Mouse (Mus musculus): ENCODE measurements around the gene Cntnap2.

DNA sequence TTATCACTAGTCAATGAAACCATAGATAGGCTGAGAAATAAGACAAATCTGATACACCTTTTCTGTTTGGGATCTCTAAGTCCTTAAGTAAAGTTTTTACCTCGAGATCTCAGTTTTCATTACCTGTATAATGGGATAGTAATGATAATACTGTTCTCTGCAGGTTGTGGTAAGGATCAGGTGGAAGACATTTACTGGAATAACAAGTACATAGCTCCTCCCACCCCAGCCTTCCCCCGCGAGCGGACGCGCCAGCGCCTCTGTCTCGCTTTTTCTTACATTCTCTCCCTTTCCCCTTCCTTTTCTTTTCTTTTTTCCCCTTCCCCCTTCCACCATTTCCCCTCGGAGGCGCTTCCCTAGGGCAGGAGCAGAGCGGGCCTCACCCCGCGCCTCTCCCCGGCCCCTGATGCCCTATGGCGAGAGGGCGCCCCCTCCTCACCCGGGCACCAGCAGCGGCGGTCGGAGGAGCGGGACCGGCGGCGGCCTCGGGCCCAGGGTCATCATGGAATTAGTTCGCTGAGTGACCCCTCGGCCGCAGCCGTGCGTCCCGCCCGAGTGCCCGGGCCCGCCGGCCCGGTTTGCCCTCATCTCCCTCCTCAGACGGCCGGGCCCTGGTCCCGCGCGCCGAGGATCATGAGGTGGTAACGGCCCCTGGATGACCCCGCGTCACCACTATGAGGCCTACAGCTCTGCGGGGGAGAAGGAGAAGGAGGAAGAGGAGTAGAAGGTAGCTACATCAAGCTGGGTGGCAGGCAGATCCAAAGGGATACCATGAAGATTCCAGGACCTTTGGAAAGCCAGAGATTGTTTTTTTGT lies 1985.4 kb downstream of the Cntnap2 start:
- TF ChIP-seq CTCF (IDR thresholded peaks at IDR 0.05; ENCODE audit: low read depth) (no peak), EP300 (IDR thresholded peaks at IDR 0.05; ENCODE audit: low read depth) (no peak)
